16 mouse cellular contexts compared by ENCODE assay signal in genomic region chr5:28798361-28798760, GRCm38 (mm10).
"Had no signal": no experiment of that assay in that cellular context is flagged by ENCODE, and none has a peak within 500 bp of the region (broad histone marks: within the 10 kb centered on the region; RNA-seq: fewer than 3 reads in every experiment).

No protein-coding gene starts in this region.

- DNase-seq: lung, adult 2 months; lung, postnatal 14 days; lung, postnatal 36 days; right cerebral cortex, postnatal 14 days; thymus, adult 18-20 months; thymus, postnatal 14 days; thymus, postnatal 36 days had no signal

- ATAC-seq: lung, postnatal 0 days; midbrain, embryonic 13.5 days; midbrain, embryonic 15.5 days had no signal

- H3K27ac ChIP-seq: lung, embryonic 15.5 days; macrophage; midbrain, embryonic 13.5 days; midbrain, embryonic 15.5 days; neural tube, embryonic 12.5 days; stomach, embryonic 15.5 days had no signal

- H3K4me3 ChIP-seq: lung, embryonic 15.5 days; megakaryocyte, embryonic 14.5 days; midbrain, embryonic 13.5 days; midbrain, embryonic 15.5 days; neural tube, embryonic 12.5 days; stomach, embryonic 15.5 days had no signal

- H3K4me2 ChIP-seq: lung, embryonic 15.5 days; midbrain, embryonic 11.5 days; midbrain, embryonic 13.5 days; midbrain, embryonic 15.5 days; neural tube, embryonic 12.5 days; stomach, embryonic 15.5 days had no signal

- H3K9ac ChIP-seq: lung, embryonic 15.5 days; midbrain, embryonic 13.5 days; midbrain, embryonic 15.5 days; neural tube, embryonic 12.5 days; stomach, embryonic 15.5 days had no signal

- H3K4me1 ChIP-seq: megakaryocyte, embryonic 14.5 days; midbrain, embryonic 13.5 days; midbrain, embryonic 15.5 days; neural tube, embryonic 12.5 days; stomach, embryonic 15.5 days had no signal

- H3K36me3 ChIP-seq: lung, embryonic 15.5 days; midbrain, embryonic 13.5 days; midbrain, embryonic 15.5 days; neural tube, embryonic 12.5 days; stomach, embryonic 15.5 days had no signal

- H3K9me3 ChIP-seq: lung, embryonic 15.5 days; megakaryocyte, embryonic 14.5 days; midbrain, embryonic 13.5 days; midbrain, embryonic 15.5 days; neural tube, embryonic 12.5 days; stomach, embryonic 15.5 days had no signal

- H3K27me3 ChIP-seq: lung, embryonic 15.5 days; megakaryocyte, embryonic 14.5 days; midbrain, embryonic 13.5 days; midbrain, embryonic 15.5 days; neural tube, embryonic 12.5 days; stomach, embryonic 15.5 days had no signal
